Mouse (Mus musculus) layer of hippocampus, postnatal 14 days (tissue): ENCODE measurements around the gene Foxp1. TPM values are rescaled to one million over a fixed set of nuclear protein-coding genes. Genes with fewer than 3 reads are reported as not detected.

Source experiments
- DNase-seq, 2 experiments: peaks; one replicate each; pipeline ENCODE4 v3.0.0; 2021 to 2022; ENCODE audit warnings: low spot score in 2 of 2, mixed read lengths in 1 of 2
- total RNA-seq, 2 experiments: library from RNA; stranded (reverse); gene quantifications; 2 replicates each; pipeline ENCODE4 v1.2.3; 2021

Gene Foxp1
- total RNA-seq, 2 experiments from 2014 or later, result 95.0 to 96.7 TPM

DNA sequence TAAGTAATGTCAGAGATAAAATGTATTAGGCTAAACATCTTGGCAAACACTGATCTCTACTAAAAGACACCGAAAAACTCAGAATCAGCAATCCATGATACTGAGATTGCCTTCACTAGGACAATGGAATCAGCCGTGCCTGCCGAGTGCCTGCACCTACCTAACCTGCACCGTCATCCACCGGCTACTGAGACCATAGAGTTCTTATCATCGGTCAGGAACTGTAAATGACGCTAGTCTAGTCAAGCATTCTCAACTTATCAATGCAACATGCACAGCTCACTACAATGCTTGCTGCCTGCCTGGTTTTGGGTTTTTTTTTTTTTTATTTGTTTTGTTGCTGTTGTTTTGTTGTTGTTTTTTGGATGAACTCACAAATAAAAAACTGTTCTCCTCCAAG is 542.1 kb downstream of the Foxp1 start:
- no peak for DNase-seq

DNA sequence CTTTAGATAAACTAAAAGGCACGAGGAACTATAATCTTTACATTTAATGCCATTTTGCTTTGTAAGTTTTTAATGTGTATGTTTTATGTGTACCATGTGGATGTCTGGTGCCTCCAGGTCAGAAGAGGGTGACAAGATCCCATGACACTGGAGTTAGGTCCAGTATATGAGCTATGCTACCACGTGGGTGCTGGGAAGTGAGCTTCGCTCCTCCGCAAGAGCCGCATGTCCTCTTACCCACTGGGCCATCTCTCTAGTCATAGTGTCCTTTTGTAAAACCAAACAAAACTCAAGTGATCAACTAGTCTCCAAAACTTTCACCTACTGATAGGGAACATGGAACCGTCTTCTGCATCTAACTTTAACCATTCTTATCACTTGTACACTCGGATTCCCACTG is 542.5 kb downstream of the Foxp1 start:
- DNase-seq, result no peak

GRCm38 (mm10) chr6:98977806-98978205 is 544.7 kb downstream of the Foxp1 start:
- no peak for DNase-seq

- no peak for DNase-seq
Observed at GRCm38 (mm10) chr6:98975918-98976317, 546.6 kb downstream of the Foxp1 start.

GRCm38 (mm10) chr6:98973433-98973832 is 549.1 kb downstream of the Foxp1 start:
- no peak for DNase-seq

DNA sequence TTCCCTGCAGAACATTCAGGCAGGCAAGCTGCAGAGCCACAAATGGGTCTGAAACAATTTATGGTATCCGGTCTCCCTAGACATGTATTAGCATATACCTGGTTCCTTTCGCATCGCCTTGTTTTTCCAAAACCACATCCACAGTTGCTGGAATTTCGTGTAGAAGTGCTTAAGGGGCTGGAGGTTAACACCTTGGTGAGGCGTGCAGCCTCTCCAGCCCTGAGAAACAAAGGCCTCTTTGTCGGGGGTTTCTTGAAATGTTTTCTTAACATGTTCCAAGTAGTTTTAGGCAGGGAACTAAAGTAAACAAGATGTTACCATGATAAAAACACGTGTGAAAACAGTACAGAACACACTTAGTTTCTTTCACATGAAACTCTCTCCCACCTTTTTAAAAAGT is 550.1 kb downstream of the Foxp1 start:
- no peak for DNase-seq

GRCm38 (mm10) chr6:98959333-98959732 is 563.2 kb downstream of the Foxp1 start:
- DNase-seq, result no peak

- DNase-seq, result no peak
Observed at GRCm38 (mm10) chr6:98956522-98957169, 565.9 kb downstream of the Foxp1 start.

GRCm38 (mm10) chr6:98955706-98956105 is 566.8 kb downstream of the Foxp1 start:
- no peak for DNase-seq

DNA sequence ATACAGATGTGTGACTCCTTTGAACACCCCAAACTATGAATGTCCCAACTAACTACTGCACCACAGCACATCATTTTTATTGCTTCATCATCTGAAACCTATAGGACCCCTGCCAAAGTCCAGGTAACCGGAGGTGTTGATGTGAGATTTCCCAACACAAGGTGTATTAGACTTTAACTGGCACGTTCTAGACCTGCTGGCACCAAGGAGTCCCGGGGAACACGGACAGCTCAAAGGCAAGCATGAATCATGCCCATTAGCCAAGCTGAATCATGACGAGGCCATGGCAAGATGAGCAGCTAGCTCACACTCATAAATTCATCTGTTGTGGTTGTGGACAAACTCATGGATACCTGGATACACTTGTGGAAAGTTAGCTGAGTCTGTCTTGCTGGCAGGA is 568.1 kb downstream of the Foxp1 start:
- DNase-seq, result no peak

DNA sequence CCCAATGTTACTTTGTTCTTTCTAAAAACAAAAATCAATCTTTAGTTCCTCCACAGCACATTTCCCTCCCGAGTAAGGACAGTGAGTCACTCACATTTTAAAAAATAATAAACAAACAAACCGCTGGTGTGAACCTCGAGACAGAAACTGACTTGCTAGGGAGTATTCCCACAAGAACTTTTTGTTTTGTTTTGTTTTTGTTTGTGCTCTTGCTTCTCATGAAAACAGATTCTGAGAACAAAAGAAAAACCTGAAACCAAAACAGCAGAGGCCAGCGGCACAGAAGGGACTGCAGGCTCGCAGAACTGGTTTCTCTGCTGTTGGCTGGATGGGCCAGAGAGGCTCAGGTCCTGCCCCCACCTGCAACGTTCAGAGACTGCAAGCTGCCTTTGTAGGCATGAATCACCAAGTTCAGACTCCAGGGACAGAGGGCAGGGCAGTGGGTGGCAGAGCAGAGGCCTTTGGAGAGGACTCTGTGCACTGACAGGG is 572.8 kb downstream of the Foxp1 start:
- no peak for DNase-seq

DNA sequence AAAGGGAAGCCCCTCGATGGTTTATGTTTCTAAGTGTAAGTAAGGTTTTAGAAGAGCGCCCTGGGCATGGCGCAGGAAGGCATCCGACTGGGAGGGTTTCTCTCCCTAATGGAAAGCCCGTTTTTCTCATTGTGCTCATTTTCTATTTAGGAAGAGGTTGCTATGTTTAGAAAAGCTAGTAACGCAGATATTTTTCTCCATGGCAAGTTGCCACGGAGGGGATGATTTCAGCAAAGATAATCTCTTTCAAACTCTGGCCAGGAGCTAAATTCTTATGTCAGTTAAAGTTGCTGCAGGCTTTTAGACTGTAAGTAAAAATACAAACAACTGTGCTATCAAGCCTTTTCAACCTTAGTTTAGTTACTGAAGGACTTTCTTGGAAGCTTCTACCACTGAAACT is 573.2 kb downstream of the Foxp1 start:
- no peak for DNase-seq

DNA sequence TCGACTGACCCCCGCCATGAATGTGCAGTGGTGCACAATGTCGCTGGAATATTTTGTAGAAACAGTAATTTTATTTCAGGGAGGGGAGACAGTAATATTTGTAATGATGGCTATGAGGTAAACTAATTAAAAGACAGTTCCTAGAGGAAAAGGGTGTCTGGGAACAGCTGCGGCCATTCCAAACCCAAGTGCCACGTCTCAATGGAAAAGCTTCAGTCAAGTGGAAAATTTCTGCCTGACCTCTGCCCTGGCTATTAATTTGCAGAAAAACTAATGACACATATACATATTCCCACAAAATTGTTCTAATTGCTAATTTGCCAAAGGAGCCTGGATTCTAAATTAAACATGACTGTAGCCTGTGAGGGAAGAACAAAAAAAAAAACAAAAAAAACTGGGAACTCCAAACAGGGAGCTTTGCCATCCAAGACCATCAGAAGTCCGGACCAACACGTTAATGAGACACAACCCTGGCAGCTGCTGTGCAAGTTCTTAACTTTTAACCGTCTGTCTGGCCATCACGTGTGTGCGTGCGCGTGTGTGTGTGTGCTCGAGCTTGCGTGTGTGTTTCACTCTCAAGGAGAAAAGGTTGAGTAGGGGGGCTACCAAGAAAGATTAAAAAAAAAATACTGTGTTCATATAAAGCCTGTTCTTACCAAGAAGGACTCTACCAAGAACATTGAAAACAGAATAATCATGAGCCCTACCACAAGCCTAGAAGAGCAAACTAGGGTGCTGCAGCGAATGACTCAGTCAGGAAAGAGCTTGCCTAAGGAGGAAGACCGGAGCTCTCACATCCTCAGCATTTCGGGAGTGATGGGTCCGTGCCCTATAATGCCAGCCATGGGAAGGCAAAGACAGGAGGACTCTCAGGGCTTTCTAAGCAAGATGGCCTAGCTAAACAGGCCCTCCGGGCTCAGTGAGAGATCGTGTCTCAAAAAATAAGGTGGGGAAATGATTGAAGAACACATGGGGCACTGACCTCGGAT is 574.1 kb downstream of the Foxp1 start:
- peak in 1 of 2 experiments; percentile 20 for DNase-seq

DNA sequence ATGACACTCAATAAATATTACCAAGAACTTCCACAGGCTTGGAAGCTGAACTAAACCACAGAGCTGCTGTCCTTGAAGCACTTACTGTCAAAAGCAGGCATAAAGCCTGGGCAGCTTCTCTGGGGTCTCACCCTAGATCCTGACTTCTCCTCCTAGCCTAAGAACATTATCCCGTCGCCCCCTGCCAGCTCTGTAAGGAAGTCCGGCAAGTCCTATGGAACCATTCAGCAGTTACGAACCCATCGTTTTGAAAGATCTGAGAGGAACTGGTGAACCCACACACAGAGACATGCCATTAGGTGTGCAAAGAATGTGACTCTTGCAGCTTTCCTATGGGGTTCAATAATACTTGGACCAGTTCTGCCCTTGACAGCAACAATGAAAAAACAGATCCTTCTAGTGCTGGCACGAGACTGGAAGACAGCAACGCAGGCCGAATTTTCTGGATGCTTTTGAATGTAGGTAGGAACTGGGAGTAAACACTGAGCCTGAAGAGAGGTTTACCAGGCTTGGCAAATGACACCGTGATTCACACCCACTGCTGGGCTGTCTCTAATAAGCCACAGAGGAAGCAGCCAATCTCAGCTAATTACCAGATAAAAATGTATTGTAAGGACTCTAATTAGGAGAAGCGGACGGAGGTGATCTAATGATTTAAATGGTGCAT is 574.9 kb downstream of the Foxp1 start:
- DNase-seq, result peak in 1 of 2 experiments; percentile 50

GRCm38 (mm10) chr6:98946731-98947130 is 575.8 kb downstream of the Foxp1 start:
- no peak for DNase-seq

GRCm38 (mm10) chr6:98945496-98946412 is 576.8 kb downstream of the Foxp1 start:
- DNase-seq, result no peak

DNA sequence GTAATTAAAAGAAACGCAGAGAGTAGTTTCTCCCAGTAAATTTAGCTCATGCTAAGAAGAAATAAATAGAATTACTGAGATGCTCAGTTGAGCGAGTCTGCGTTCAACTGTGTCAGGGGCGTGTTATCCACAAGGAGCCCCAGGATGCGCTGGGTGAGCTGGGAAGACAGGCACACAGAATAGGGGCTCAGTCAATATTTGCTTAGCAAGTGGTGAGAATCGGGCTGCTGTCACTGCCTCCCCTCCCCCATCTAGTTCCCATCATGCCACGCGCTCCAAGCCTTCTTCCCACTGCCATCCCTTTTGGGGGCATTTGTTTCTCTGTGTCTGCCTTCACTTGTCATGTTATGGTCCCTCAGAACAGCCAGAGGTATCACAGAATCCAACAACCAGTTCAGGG is 584.2 kb downstream of the Foxp1 start:
- DNase-seq, result no peak

DNA sequence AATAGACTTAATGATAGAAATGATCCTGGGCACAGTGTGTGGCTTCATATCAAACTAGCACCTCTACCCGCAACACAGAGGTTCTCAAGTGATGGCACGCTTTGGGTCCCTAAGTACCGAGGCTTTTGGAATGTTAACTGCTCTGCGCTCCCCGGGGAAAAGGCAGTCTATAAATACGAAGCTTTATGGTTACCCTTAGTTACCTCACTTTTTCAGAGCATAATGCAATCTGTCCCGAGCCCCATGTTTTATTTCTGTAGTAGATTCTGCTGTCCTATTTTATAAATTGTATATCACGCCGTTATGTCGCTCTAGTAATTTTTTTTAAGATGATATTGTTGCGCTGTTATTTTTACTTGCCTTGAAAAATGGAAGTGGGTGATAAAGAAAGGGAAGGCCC is 585.0 kb downstream of the Foxp1 start:
- DNase-seq, result no peak

- DNase-seq, result no peak
Observed at GRCm38 (mm10) chr6:98936377-98936776, 586.1 kb downstream of the Foxp1 start.

- no peak for DNase-seq
Observed at GRCm38 (mm10) chr6:98935169-98935568, 587.4 kb downstream of the Foxp1 start.

DNA sequence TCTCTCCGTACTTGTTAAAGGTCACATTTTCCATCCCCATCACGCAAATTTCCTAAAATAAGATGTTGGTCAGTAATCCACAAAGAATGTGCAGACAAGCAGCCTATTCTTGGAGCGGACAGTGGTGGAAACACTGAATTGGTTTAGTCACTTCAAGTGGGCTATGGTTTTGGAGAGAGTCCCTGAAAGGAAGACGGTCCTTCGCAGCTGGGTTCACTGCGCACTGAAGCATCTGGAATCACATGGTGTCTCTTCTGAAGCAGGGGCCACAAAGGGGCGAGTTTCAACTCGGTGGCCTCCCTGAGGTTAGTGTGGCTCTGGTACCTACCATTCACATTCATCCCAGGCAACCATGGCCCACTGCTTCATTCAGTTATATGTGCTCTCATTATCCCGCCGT is 588.1 kb downstream of the Foxp1 start:
- no peak for DNase-seq
